Mouse (Mus musculus) kidney, postnatal 25 days (tissue): ENCODE results near the gene Igfbp4.

ENCODE experiments used
- DNase-seq, 2 experiments: peaks; one replicate each; pipeline ENCODE4 v3.0.0; 2021; ENCODE audit warnings: mixed read lengths in 2 of 2

The Igfbp4 gene

DNA sequence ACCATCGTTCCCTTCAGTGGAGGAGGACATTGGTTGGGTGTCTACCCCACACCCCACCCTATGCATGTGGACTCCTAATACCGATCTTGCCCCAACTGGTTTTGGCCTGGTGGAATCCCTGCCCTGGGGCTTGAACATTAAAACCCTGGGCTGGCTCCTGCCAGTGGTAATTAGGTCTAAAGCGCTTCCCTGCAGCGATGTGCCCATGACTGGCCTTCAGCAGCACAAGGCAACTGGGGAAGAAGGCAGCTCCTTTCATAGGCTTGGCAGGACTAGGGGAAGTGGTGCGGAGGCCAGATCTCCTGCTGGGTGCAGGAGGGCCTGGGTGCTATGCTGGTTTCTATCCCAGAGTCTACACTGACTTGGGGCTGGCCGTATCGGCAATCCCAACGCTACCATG lies 42.5 kb downstream of the Igfbp4 start:
- no peak for DNase-seq

DNA sequence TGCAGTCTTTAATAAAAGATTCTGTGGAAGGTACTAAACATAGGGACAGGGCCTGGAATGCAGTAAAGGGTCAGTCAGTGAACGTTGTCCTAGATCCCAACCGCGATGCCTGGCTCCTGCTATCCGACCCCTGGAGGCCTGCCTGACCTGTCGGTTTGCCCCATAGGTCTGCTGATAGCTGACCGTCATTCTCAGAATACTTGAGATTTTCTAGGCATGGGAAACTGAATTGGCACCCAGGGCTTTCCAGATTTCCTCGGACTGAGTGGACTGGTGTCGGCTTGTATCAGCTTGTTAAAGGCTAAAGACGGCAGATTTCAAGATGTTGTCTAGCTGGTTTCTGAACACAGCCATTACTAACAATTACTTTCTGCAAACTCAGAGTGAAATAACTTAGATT lies 43.3 kb downstream of the Igfbp4 start:
- DNase-seq = no peak

DNA sequence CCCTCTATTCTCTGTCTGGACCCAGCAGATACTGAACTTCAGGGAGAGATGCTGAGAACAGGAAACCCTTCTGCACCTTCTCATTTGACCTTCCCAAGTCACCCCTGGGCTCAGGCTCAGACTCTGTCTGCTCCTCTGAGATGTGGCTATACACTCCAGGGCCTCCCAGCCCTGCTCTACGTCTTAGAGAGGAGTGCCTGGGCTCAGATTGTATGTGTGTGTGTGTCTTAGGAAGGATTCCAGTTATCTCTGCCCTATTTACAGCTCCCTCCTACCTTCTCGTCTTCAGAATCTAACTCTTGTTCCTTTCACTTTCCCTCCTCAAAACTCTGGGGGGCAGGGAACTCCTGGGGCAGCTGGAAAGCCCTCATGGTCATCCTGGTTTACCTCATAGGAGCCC lies 47.4 kb downstream of the Igfbp4 start:
- DNase-seq = no peak

DNA sequence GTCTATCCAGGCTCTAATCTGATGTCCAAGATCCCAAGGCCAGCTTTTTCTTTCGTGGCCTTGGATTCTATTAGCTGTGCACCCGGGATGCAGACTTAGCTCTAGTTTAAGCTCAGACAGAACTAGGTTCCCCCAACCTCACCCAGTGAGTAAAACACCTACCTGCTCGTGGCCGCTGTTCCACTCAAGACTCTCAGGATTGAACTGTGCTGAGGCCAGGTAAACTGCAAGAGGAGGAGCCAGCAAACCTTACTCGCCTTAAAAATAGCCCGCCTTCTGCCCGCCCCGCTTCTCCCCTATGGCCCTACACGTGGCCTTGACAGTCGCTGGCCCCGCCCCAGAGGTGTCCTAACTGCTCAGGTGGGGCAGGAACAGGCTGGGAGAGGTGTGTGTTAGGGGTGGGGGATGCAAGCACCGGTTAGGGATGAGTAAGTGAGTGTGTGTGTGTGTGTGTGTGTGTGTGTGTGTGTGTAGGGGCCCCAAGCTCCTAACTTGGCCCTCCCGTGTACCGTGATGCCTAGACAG lies 48.1 kb downstream of the Igfbp4 start, which contains the start of gene Tns4:
Tns4 (minus strand) TSS at position 230 of the 525 bp plus-strand sequence.
- no peak for DNase-seq

DNA sequence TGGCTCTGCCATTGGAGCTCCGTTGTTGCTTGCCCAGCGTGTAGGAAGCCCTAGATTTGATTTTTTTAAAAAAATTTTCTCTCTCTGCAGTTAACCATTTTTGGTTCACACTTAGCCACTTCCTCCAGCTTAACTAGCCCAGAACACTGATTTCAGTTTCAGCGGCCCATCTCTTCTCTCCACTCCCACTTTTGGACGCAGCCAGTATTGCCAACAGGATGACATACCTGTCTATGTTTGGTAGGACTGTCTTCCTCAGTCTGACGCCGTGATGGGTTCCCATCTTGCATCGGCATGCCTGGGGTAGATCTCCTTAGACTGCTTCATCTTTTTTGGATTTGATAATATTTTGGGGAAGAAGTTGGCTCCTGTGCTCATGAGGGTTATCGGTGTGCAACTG lies 49.3 kb downstream of the Igfbp4 start:
- no peak for DNase-seq

DNA sequence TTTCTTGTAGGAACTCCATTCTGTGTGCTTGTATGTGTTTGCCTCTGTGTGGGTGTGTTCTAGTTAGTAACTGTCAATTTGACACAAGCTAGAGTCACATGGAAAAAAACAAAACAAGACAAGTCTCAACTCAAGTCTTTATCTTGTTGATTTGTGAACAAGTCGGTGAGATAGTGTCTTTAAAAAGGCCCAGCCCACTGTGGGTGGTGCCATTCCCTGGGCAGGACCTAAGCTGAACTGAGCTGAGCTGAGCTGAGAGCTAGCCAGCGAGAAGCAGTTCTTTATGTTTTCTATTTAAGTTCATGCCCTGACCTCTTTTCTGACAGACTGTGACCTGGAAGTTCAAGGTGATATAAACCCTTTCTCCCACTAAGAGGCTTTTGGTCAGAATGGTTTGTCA lies 50.6 kb downstream of the Igfbp4 start:
- no peak for DNase-seq

DNA sequence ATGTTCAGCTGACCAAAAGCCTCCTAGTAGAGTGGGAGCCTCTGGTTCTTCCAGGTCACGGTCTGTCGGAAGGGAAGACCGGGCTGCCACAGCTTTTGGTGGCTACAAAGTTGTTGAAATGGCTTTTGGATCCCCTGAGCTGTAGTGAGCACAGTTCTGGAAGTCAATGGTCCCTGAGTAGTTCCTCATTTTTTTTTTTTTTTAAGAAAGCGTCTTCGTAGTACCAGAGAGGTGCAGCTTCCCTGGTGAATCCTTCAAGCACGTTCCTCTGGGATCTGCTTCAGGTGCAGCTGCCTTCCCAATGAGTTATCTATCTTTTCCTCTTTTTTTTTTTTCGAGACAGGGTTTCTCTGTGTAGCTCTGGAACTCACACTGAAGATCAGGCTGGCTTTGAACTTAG lies 52.7 kb downstream of the Igfbp4 start:
- DNase-seq = no peak

DNA sequence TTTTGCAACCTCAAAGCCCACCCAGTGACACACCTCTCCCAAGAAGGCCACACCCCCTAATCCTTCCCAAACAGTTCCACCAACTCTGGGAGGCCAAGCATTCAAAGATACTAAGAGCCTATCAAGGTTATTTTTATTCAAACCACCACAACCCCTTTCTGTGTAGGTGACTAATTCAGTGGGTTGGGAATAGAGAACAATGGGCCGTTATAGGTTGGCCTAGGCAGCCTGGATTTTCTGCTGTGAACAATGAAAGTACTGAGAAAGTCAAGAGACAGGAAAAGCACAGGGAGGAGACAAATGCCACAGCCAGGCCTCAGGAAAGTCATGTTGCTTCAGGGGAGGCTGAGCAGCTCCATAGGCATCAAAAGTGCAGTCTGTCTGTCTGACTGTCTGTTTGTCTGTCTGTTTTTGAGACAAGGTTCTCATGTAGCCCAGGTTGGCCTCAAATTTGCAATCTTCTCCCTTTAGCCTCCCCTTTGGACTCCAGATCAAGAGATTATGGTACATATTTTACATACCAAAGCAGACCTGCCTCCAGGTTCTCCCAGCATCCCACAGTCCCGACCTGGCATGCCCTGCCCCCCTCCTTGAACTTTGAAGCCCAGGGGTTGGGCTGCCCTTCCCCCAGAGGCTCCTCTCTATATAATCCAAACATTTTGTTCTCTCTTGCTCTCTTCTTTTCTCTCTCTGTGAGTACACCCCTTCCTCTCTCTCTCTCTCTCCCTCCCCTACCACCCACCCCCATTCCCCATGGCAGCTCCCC lies 54.0 kb downstream of the Igfbp4 start:
- DNase-seq = no peak

DNA sequence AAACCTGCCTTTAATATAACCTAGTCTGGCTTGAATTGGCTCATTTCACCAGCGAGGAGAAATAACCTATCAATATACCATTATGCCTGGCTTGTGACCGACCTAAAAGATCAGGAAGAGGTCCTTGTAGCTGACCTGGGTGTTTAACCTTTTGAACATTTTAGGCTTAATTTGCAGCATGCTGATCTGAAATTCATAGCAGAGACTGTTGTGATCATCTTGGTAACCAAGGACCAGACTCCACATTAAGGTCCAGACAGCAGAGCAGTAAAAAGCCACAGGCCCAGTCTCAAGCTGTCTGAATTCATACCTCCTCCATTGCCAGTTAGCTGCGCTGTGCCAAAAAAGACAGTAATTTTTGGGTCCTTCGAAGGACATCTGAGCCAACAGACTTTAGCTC lies 54.7 kb downstream of the Igfbp4 start:
- DNase-seq = no peak

DNA sequence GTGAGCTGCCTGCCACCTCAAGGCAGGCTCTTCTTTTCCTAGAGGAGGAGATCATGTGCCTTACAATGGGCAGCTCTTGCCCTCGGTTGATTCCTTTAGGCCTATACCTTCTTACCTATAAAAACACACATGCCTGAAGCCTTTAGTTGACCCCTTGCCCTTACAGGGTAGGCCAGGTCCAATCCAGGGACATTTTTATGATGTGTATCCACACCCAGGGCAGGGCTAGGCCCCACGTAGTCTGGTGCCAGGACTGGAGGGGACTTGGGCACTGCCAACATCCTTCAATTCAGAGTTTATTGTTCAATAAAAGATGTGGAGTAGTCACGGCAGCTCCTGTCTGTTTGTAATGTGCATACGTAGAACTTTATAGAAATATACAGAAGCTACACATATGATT lies 55.4 kb downstream of the Igfbp4 start:
- DNase-seq = no peak

DNA sequence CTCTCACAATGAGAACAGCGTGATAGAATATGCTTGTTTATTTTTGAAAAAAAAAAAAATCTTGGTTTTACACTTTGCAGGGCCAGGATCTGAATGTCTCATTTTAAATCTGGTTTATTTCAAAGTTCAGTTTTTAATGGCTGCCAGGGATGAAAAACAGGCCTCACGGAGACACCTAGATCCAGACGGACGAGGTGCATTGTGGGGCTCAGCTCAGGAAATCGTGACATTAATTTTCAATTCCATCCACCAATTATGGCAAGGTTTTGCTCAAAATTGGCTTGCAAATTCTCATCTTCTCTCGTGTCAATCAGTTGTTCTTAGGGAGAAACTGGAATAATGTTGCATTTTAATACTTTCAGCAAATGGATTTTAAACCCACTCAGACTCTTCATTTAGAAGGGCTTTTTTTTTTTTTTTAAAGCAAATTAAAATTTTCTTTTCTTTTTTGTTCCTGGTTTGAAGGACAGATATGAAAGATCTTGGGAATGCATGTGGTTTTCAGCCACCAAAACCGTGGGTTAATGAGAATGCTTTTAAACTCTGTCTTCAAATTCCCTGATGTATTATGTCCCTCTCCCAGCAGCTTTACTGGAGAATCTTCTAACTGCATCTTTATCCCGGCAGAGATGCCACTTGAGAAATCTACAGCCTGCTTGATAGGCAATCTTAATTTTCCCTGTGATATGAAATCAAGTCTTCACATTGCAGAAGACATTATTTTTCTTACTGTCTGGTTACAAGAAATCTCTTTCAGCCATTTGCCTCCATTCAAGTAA lies 56.1 kb downstream of the Igfbp4 start:
- DNase-seq = no peak

DNA sequence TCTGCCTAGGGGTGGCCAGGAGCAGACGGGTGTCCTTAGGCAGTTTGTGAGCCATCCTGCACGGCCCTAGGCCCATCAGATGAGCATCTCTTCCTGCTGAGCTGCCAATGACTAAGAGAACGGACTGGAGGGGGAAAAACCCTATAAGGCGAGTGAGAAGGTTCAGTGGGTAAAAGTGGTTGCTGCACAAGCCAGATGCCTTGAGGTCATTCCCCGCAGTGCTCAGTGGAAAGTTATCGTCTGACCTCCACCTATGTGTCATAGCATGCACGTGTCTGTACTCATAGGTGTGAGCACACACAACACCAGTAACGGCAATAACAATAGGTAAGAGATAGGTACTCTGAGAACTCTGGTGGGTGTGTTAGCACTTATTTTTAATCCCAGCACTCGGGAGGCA lies 57.9 kb downstream of the Igfbp4 start:
- DNase-seq = no peak

DNA sequence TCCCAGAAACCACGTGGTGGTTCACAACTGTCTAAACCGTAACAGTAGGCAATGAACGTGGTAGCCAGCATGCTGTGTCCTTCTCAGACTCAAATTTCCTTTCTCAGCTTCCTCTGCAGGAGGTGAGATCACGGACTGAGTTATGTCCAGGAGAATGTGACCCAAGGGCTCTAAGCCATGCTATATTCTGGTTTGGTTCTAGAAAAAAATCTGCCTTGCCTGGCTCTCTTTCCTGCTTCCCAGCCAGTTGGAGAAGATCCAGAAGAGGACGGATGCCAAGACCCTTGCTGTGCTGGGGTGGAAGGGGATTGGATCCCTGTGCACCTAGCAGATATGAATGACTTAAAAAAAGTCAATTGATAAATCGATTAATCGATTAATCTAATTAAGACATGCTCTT lies 58.5 kb downstream of the Igfbp4 start:
- peak; percentile 59 to 67 for DNase-seq

DNA sequence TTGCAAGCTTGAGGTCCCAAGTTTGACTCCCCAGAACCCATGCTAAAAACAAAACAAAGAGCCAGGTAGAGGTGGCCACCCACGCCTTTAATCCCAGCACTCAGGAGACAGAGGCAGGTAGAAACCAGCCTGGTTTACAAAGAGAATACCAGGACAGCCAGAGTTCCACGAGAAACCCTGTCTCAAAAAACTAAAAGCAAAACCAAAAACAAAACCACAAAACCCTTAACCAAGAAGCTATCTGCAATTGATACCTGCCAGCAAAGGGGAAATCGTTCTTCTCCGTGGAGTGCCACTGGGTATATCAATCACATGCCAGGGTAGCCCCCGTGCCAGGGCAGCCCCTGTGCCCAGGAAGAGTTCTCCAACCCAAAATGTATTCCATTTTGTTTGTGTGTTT lies 59.2 kb downstream of the Igfbp4 start:
- DNase-seq = no peak

DNA sequence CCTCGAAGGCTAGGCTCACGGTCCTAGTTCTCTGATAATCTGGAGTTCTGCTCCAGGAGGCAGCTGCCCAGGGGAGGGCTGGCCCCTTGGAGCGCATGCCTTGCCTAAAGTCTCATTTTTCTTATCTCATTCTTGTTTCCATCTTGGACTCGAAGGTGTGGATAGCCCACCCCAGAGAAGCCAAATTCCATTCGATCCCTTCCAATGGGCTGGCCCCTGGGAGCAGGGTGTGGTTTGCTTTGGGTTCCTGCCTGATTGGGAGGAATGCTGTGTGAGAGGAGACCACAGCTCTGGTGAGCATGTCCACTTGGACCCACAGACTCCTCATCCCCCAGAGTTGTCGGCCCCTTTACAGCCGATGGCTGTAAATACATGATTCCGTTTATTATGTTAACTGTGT lies 60.6 kb downstream of the Igfbp4 start:
- DNase-seq = no peak

DNA sequence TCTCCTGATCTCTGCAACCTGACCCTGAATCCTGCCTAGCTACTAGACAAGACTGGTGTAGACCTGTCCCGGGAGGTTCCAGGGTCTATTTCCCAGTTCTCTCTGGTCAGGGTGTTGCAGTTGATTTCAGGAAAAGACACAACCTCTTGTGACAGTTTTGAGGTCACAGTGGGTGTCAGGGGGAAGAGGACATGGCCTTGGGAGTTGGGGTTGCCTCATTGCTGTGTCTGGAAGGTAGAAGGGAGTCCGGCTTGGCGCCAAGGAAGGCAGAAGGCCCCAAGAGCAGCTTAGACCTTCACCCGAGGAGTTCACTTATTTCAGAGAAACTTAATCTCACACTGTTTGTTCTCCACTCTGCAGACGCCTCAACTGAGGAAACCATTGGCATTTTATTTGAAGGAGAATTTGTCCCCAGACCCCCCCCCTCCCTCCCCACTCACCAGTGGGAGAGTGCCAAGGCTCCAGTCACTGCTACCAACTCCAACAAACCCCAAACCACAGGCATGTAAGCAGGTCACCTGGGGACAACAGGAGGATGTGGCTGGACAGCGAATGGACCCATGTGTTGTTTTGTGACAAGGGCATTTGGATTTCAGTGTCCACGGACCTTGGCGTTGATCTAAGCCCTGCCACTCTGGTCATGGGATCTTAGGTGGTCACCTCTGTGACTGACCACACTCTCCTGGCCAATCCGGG lies 61.7 kb downstream of the Igfbp4 start:
- no peak for DNase-seq
